Mouse (Mus musculus) kidney, adult 11 months (tissue): ENCODE data around the gene Islr.

Experiments used
- DNase-seq: peaks from one replicate; pipeline ENCODE4 v3.0.0; 2022

Gene Islr

GRCm38 (mm10) chr9:58111431-58111830 lies 92.7 kb downstream of the Islr start:
- no peak for DNase-seq

- no peak for DNase-seq
Observed at GRCm38 (mm10) chr9:58110787-58111186, 93.3 kb downstream of the Islr start.

- no peak for DNase-seq
Observed at GRCm38 (mm10) chr9:58107494-58107893, 96.6 kb downstream of the Islr start.
